Mouse (Mus musculus) kidney, postnatal 4 days (tissue): ENCODE results near the gene Gm21969.
A peak's percentile ranks its signal among the peaks of the same experiment; 100 is the strongest.

Source experiments
- DNase-seq, 2 experiments: peaks; one replicate each; pipeline ENCODE4 v3.0.0; 2021; ENCODE audit warnings: mixed read lengths in 2 of 2

The Gm21969 gene

DNA sequence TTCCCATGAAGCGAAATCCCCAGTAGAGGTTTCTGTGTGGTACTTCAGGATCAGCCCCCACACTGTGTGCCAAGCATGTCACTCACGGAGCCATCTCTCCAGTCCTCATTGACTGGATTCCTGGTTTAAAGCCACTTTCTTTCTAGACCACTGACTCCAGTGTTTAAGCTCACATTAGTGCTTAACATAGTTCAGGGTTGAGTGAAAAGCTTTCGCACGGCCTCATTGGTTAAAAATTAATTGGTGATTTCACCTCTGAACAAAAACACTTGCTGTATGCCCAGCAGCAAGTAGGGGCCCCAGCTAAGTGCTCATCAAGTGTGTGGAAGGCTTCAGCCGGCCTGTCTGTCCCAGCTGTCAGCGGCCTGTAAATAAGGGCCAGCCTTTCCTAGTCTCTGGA is 64.6 kb downstream of the Gm21969 start:
- DNase-seq = no peak

- peak; percentile 75 to 76 for DNase-seq
Observed at GRCm38 (mm10) chr4:139669847-139670246, 66.9 kb downstream of the Gm21969 start.

GRCm38 (mm10) chr4:139675696-139676095 is 72.7 kb downstream of the Gm21969 start:
- DNase-seq = no peak

DNA sequence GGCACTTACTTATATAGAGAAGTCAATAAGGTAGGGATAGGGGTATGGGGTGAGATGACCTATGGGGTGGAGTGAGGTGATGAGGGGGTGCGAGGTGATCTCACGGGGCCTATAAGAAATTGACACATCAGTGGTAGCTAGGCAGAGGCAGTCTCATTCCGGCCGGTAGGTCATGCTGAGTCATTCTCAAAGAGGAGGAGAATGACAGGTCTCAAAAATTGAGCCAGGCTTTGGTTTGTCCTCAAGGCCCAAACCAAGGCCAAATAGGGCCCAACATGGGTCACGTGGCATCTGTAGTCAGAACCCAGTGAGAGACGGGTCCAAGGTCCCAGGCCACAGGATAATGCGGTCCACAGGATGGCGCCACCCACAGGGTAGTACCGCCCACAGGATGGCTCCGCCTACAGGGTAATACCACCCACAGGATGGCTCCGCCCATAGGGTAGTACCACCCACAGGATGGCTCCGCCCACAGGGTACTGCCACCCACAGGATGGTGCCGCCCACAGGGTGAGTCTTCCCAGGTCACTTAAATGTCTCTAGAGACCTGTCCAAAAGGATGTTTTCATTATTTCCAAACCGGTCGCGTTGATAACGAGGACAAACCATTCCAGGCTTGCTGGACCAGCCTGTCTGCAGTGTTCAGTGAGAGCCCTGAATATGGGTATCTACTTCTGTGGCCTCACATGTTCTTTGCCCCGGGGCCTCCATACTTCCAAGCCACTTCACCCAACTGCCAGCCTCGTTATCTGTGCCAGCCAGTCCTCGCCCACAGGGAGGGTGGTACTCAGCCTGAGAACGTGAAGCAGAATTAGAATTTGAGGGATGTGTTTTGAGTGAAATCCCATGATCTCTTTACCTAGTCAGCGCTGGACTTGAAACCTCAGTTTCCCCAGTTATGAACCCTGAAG is 81.0 kb downstream of the Gm21969 start:
- DNase-seq = peak in 1 of 2 experiments; percentile 19

GRCm38 (mm10) chr4:139684639-139685017 is 81.6 kb downstream of the Gm21969 start:
- peak; percentile 80 to 82 for DNase-seq

GRCm38 (mm10) chr4:139688058-139688457 is 85.1 kb downstream of the Gm21969 start:
- DNase-seq = no peak

DNA sequence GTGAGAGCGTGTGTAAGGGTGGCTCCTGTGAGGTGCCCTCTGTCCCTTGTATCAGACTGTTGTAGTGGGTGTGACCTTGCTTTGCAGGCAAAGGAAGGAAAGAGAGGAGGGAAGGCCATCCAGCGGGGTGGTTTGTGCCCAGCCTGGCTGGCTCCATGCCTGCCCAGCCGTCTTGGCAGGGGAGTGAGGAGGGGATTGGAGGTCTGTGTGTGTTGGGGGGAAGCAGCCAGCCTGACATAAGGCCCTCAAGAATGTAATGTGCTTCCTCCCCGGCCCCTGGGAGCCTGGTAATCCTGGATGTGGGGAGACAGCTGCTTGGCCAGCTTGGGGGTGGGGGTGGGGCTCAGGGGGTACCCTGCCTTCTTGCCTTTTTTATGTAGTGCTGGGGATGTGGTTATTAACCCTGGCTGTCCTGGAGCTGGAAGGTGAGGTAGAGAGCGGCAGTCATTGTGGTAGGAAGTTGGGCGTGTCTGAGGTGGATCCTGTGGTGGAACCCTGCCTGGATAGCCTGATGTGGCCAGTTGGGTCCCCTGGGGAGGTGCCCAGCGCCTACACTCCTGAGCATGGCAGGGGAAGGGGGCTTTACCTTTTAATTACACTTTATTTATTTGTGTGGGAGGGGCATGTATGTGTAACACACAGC is 86.8 kb downstream of the Gm21969 start:
- no peak for DNase-seq

DNA sequence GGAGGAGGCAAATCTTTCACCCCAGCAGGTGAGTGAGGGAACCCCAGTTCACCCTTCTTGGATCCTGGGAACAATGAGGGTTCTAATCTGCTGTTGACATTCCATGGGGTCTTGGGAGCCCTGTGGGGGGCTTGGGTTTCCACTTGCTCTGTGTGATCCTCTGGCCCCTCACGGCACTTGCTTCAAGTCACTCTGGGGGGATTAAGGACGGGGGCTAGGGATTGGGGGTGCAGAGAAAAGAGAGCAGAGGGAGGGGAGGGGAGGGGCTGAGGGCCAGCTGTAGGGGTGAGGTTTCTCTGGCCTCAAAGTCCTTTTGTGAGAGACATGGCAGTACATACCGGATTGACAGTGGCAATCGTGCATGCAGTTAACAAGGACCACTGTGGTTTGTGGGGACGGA is 90.3 kb downstream of the Gm21969 start:
- no peak for DNase-seq

DNA sequence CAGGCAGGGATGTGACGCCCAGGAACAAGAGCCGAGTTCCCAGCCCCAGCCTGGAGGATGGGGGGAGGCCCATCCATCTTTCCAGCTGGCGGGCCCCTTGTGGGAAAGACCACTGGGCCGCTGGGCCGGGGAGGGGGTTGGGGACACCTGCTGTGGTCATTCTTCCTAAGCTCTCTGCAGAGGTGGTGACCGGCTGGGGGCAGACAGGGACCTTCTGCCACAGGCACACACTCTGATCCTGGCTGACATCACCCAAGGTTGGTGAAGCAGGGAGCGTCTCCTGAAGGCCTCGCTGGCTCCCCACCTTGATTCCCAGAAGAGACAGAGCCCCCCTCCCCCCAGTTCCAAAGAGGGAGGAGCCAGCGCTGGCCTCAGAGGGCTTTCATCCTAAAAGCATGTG is 94.8 kb downstream of the Gm21969 start:
- DNase-seq = peak; percentile 16 to 24

- no peak for DNase-seq
Observed at GRCm38 (mm10) chr4:139698602-139699001, 95.6 kb downstream of the Gm21969 start.

DNA sequence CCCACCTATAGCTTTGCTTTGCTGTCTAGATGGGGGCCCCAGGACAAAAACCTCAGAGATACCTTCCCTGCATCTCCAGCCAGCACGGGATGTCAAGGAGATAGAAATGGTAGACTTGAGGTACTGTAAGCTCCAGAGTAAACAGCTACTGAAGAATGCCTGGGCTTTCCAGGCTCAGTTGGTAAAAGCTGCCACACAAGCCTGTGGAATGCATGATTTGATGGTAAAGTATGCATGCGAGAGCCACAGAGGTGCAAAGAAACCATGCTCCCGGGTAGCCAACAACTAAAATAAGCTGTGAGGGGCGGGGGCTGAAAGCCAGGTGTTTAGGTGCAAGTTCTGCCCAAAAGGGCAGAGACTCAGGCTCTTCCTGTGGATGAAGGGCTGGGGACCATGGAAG is 99.9 kb downstream of the Gm21969 start:
- no peak for DNase-seq

DNA sequence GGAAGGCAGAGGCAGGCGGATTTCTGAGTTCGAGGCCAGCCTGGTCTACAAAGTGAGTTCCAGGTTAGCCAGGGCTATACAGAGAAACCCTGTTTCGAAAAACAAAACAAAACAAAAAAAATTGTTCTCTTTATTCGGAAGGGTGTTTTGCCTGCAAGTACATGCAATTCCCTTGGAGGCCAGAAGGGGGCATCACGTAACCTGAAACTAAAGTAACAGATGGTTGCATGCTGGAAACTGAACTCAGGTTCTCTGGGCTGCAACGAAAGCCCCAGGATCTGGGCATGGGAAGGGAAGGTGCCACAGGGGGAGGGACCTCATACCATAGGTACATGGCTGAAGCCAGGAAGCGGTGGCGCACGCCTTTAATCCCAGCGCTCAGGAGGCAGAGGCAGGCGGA is 100.5 kb downstream of the Gm21969 start:
- no peak for DNase-seq

- no peak for DNase-seq
Observed at GRCm38 (mm10) chr4:139705986-139706385, 103.0 kb downstream of the Gm21969 start.

DNA sequence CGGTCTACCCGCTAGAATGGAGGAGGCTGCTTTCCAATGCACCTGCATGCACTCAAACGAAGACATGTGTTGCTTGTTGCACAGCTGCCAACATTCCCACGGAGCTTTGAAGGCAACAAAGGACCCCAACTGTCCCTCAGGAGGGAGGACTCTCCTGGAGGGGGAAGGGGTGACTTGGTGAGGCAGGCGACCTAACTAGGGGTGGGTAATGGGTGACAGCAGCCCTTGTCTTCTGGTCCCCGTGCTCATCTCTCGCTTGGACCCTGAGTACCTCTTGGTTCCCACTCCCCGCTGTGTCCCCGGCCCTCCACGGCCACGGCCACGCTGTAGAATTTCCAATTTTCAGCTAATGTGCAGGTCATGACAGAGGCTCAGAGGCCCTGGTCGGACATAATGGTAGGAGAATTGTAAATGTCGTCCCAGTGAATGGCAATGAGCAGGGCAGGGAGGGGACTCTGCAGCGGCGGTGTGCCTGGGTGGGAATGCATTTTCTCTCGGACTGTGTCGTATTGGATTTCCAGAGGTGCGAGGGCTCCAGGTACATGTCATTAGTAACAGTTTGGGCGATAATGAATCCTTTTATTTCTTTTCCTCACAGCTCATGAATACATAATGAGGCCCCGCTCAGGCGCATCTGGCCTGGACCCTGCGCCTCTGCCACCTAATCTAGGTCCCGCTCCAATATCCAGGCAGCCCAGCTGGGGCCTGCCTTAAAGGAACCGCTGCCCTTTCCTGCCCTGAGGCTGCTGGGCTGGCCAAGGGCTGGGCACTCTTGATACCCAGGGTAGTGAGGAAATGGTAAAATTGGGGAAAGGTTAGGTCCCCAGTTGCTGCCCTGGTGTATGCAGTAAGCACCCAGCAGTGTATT is 107.7 kb downstream of the Gm21969 start:
- DNase-seq = peak in 1 of 2 experiments; percentile 7
